Mouse (Mus musculus) inflammation-experienced regulatory T-cells, adult 6 months (primary cell): ENCODE measurements around the gene Afdn. TPM values are rescaled to one million over a fixed set of nuclear protein-coding genes. Genes with fewer than 3 reads are reported as not detected.

ENCODE experiments used
- polyA plus RNA-seq, 3 experiments: library from polyadenylated mRNA; unstranded; fragments of 100-300 nt; shearing (Covaris generic); gene quantifications; one replicate each; pipeline ENCODE4 v1.2.1; 2017

Gene Afdn
- polyA plus RNA-seq, 3 experiments from 2014 or later: 1.0 to 2.6 (median 2.0) TPM

Other genes with a start within 250 kb of the Afdn start
- gene Tcte2, start 1.3 kb downstream of the Afdn start, polyA plus RNA-seq: not detected
- gene Gm7168, start 187.8 kb downstream of the Afdn start, polyA plus RNA-seq: not detected
- not detected for gene Gm7356, start 243.2 kb downstream of the Afdn start, polyA plus RNA-seq